Mouse (Mus musculus) intestine, postnatal 0 days (tissue): ENCODE data around the gene Vps13a. TPM values are rescaled to one million over a fixed set of nuclear protein-coding genes. Genes with fewer than 3 reads are reported as not detected.
"Not testable (repeated sequence)": the region's sequence is repeated elsewhere in the genome, so short reads cannot be mapped to it uniquely, and the experiment has no call there.

Source experiments
- ATAC-seq: fragments of 200-750 bp; cut with Nextera tagmentation; 2 replicates; pipeline ENCODE4 v1.8.0; 2017; ENCODE audit warnings: mild to moderate bottlenecking, moderate TSS enrichment, moderate library complexity
- H3K27ac ChIP-seq: fragments of 300-500 bp; sonication (generic); 2 replicates; pipeline ENCODE4 v1.5.1; 2014; ENCODE audit warnings: mild to moderate bottlenecking, low read depth, low read length, moderate library complexity
- H3K27me3 ChIP-seq: fragments of 300-500 bp; sonication (generic); replicated peaks from 2 replicates; pipeline ENCODE4 v1.6.1; 2014; ENCODE audit warnings: low read length, mixed read lengths; ENCODE audit not compliant: control insufficient read depth, insufficient read depth
- H3K36me3 ChIP-seq: fragments of 300-500 bp; sonication (generic); 2 replicates; pipeline ENCODE4 v1.6.1; 2014; ENCODE audit warnings: mild to moderate bottlenecking, moderate library complexity; ENCODE audit not compliant: control insufficient read depth, insufficient read depth
- H3K4me1 ChIP-seq: fragments of 300-500 bp; sonication (generic); replicated peaks from 2 replicates; pipeline ENCODE4 v1.6.1; 2014; ENCODE audit warnings: antibody characterized with exemption, low read length, mixed read lengths; ENCODE audit not compliant: control insufficient read depth, insufficient read depth
- H3K4me2 ChIP-seq: fragments of 300-500 bp; sonication (generic); replicated peaks from 2 replicates; pipeline ENCODE4 v1.6.1; 2014; ENCODE audit warnings: low read depth, mild to moderate bottlenecking, moderate library complexity
- H3K4me3 ChIP-seq: fragments of 300-500 bp; sonication (generic); 2 replicates; pipeline ENCODE4 v1.5.1; 2014; ENCODE audit warnings: low read depth, low read length
- H3K9ac ChIP-seq: fragments of 300-500 bp; sonication (generic); 2 replicates; pipeline ENCODE4 v1.6.1; 2014; ENCODE audit warnings: mild to moderate bottlenecking, low read depth, low read length
- H3K9me3 ChIP-seq: fragments of 300-500 bp; sonication (generic); 2 replicates; pipeline ENCODE4 v1.6.1; 2016; ENCODE audit warnings: mixed run types; ENCODE audit not compliant: control insufficient read depth
- CTCF ChIP-seq: sonication (generic); IDR thresholded peaks from 2 replicates; pipeline ENCODE4 v1.5.1; 2016; ENCODE audit warnings: low read depth, mild to moderate bottlenecking, control low read depth, antibody characterized with exemption, moderate library complexity
- WGBS: fragments of 180-500 bp; shearing (Covaris S2); extraction: QIAGEN DNeasy Blood & Tissue Kit; methylation state at CpG from one replicate; pipeline ENCODE4 v1.1.7; 2014; 5-methylcytosine and 5-hydroxymethylcytosine counted together
- polyA plus RNA-seq: library from polyadenylated mRNA; unstranded; fragments of >200 nt; fragmentation: Nextera tagmentation; extraction: Ambion mirVana; gene quantifications from 2 replicates; pipeline ENCODE4 v1.2.1, GENCODE M21; 2015

Vps13a gene
- polyA plus RNA-seq, 1 experiment from 2014 or later, result 6.3 TPM

GRCm38 (mm10) chr19:16777901-16778300, 2.8 kb downstream of the Vps13a start:
- Histone ChIP-seq H3K4me2 (peak overlapping the region; percentile 38; the same call in 1 of the 2 replicates), H3K9ac (no peak overlapping the region), H3K4me1 (no peaks in the 10 kb centered on the region), H3K27me3 (peaks cover 10% of the 10 kb centered on the region; the same call in 1 of the 2 replicates), H3K9me3 (no peaks in the 10 kb centered on the region), H3K4me3 (no peak overlapping the region), H3K36me3 (no peaks in the 10 kb centered on the region), H3K27ac (no peak overlapping the region)
- TF ChIP-seq CTCF, result no peak
- 79% methylated on average over 3 of the region's 3 CpGs for WGBS
- no peak for ATAC-seq

GRCm38 (mm10) chr19:16777391-16777790, 3.3 kb downstream of the Vps13a start:
- ATAC-seq, H3K9me3 ChIP-seq, H3K27me3 ChIP-seq, H3K4me2 ChIP-seq, H3K27ac ChIP-seq, H3K4me3 ChIP-seq, H3K9ac ChIP-seq, H3K36me3 ChIP-seq, H3K4me1 ChIP-seq: not testable (repeated sequence)

GRCm38 (mm10) chr19:16773237-16774016, 7.3 kb downstream of the Vps13a start:
- 54% methylated on average over 11 of the region's 11 CpGs for WGBS
- H3K4me2 ChIP-seq, result peak overlapping the region; percentile 54
- ATAC-seq, result no peak
- peak; percentile 57 for TF ChIP-seq CTCF
- H3K27ac ChIP-seq, result no peak overlapping the region
- no peak overlapping the region for H3K4me3 ChIP-seq
- no peaks in the 10 kb centered on the region for H3K36me3 ChIP-seq
- H3K9me3 ChIP-seq, result no peaks in the 10 kb centered on the region
- no peaks in the 10 kb centered on the region for H3K27me3 ChIP-seq
- no peaks in the 10 kb centered on the region for H3K4me1 ChIP-seq
- no peak overlapping the region for H3K9ac ChIP-seq

- H3K4me2 ChIP-seq, result no peak overlapping the region
- no peak for TF ChIP-seq CTCF
- H3K27ac ChIP-seq, result no peak overlapping the region
- no peak overlapping the region for H3K9ac ChIP-seq
- H3K9me3 ChIP-seq, result no peaks in the 10 kb centered on the region
- WGBS, result 81% methylated on average over 2 of the region's 2 CpGs
- H3K4me3 ChIP-seq, result no peak overlapping the region
- no peak for ATAC-seq
- no peaks in the 10 kb centered on the region for H3K27me3 ChIP-seq
- no peaks in the 10 kb centered on the region for H3K36me3 ChIP-seq
- H3K4me1 ChIP-seq, result no peaks in the 10 kb centered on the region
Observed at GRCm38 (mm10) chr19:16767407-16767806, 13.3 kb downstream of the Vps13a start.

GRCm38 (mm10) chr19:16757439-16757838, 23.3 kb downstream of the Vps13a start:
- not testable (repeated sequence) for ATAC-seq, H3K27ac ChIP-seq, H3K9ac ChIP-seq, H3K36me3 ChIP-seq, H3K4me3 ChIP-seq, H3K27me3 ChIP-seq, H3K4me2 ChIP-seq, H3K9me3 ChIP-seq, H3K4me1 ChIP-seq
- WGBS, result 86% methylated on average over 8 of the region's 9 CpGs

- peaks cover 10% of the 10 kb centered on the region; the same call in 1 of the 2 replicates for H3K36me3 ChIP-seq
- no peaks in the 10 kb centered on the region for H3K9me3 ChIP-seq
- ATAC-seq, result no peak
- no peak overlapping the region for H3K27ac ChIP-seq
- H3K27me3 ChIP-seq, result no peaks in the 10 kb centered on the region
- TF ChIP-seq CTCF, result peak; percentile 40
- no peaks in the 10 kb centered on the region for H3K4me1 ChIP-seq
- H3K9ac ChIP-seq, result no peak overlapping the region
- no peak overlapping the region for H3K4me3 ChIP-seq
- H3K4me2 ChIP-seq, result no peak overlapping the region
Observed at GRCm38 (mm10) chr19:16755854-16756253, 24.9 kb downstream of the Vps13a start.
